Mouse (Mus musculus): ENCODE results near the gene Zfp467. TPM values are rescaled to one million over a fixed set of nuclear protein-coding genes. Genes with fewer than 3 reads are reported as not detected.

Gene Zfp467
- total RNA-seq, 2 experiments from 2014 or later: 1.1 to 1.6 TPM

DNA sequence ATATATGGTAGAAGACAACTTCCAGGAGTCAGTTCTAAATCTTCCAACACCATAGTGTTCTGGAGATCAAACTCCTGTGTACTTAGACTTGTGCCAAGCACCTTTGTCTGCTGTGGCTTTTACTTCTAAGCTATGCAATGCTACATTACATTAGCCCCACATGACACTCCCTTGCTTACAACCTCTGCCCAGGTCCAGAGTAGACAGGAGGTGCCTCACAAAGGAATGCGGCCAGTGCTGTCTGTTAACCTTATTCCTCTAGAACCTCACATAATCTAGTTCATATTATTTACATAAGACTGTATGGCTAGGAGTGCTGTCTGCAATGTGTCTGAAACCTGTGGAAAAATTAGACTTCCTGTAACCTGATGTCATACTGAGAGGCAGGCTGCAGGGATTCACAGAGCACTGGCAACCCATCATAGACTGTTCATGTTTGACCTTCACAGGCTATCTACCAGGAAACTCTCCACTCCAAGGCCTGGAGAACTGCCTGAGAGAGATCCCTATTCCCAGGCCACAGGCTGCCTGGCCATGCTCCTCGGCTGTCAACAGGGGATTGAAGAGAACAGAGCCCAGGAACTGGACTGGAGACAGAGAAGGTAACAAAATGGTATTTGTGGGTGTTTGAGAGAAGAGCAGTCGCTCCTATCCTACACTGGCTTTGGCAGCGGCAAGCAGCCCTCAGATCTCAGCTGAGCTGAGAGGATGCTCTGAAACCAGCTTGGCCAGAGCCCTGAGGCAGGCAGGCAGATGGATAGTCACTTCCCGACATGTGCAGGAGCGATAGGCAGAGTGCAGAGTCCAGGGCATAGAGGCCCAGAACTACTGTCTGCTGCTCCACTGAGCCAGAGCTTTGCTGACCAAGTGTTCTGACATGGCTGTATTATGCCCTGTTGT, 34.2 kb downstream of the Zfp467 start:
- no peak for ATAC-seq (replicated peaks; ENCODE audit: poor library complexity)

- no peak for ATAC-seq (replicated peaks; ENCODE audit: poor library complexity)
Observed at GRCm38 (mm10) chr6:48410551-48410950, 35.1 kb downstream of the Zfp467 start.

DNA sequence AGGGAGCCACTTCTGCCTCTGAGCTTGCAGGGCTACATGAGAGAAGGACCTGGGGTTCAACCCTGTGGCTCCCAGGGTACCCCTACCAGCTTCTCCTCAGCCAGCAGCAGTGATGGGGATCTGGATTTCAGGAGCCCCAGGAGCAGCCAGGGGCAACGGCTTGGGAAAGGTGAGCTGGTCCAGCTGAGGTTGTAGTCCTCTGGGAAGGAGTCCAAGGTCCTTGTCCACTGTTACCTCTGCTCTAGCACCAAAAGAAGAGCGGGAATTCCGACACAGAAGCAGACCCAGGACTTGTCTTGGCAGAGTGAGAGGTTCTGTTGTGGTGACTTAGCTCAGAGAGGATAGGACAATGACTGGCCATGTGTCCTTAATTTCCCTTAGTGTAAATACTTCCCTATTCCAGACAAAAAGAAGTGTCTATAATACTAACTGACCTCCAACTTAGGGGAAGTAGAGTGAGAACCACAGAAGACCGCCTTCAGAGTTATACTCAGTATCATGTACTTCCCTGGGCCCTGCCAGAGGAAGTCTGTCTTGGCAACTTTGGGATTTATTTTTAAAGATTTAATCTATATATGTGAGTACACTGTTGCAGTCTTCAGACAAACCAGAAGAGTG, 35.8 kb downstream of the Zfp467 start:
- ATAC-seq (replicated peaks; ENCODE audit: poor library complexity): peak; percentile 81

DNA sequence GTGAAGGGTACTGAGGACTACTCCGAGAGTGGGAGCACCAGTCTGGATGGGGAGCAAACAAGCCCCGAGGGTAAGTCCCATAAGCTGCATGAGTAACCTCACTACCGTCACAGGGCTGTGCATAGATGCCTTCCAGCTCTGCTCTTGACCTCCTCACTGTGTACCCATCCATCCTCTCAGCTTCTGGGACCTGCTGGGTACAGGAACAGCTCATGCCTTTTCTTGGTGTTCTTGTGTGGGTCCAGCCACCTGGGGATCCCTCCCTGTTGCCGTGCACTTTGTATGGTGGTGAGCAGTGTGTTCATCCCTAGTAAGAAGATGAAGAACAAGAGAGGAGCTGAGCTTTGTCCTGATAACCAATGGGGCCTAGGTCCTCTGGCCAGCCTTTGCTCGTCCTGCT, 41.6 kb downstream of the Zfp467 start:
- ATAC-seq (replicated peaks; ENCODE audit: poor library complexity): no peak

- no peak for ATAC-seq (replicated peaks; ENCODE audit: poor library complexity)
Observed at GRCm38 (mm10) chr6:48399906-48400305, 45.7 kb downstream of the Zfp467 start.

GRCm38 (mm10) chr6:48397336-48397735, 48.3 kb downstream of the Zfp467 start:
- ATAC-seq (replicated peaks; ENCODE audit: poor library complexity): peak; percentile 71

GRCm38 (mm10) chr6:48396686-48397085, 48.9 kb downstream of the Zfp467 start:
- ATAC-seq (replicated peaks; ENCODE audit: poor library complexity): no peak

GRCm38 (mm10) chr6:48396008-48396595, 49.5 kb downstream of the Zfp467 start:
- ATAC-seq (replicated peaks; ENCODE audit: poor library complexity): no peak

DNA sequence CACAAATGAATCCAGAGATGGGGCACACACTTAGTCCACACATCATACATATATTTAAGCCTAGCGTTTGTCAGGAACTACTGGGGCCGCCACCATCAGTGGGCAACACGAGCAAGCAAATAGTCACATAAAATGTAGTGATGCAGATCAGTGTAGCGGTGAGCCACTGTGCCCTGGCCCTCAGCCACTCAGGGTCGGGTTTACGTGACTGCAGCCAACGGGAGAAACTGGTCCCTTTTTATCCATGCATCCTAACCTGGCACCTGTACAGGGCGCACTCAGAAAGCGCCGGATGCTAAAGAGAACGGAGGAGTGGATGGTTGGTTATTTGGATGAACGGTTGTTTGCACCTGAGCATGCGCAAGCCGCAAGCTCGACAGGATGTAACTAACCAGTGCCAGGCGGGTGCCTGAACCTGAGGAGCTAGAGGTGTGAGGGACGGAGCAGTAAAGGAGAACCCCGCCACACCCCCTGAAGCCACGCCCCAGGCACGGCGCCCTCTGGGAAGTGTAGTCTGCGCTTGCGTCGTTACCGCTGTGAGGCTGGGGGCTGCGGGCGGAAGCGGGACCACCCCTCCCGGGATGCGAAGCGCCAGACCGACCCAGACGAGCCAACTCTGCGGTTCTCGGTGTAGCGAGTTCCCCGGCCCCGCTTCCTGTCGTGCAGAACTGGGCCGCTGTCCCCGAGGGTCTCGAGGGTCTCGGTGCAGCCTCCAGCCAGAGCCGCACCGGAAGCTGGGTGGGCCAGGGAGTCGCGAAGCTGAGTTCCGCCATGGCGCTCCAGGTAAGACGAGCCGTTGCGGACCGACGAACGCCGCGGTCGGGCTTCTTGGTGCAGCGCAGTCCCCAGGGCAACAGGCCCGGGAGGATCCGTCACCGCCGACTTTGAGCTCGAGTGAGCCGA, 50.3 kb downstream of the Zfp467 start, which contains the start of gene Krba1:
Krba1 (plus strand) TSS at position 482 of the 903 bp plus-strand sequence.
- ATAC-seq (replicated peaks; ENCODE audit: poor library complexity): peak; percentile 87

- no peak for ATAC-seq (replicated peaks; ENCODE audit: poor library complexity)
Observed at GRCm38 (mm10) chr6:48393811-48394210, 51.8 kb downstream of the Zfp467 start.

- no peak for ATAC-seq (replicated peaks; ENCODE audit: poor library complexity)
Observed at GRCm38 (mm10) chr6:48388221-48388620, 57.4 kb downstream of the Zfp467 start.

Other genes with a start within 250 kb of the Zfp467 start
- 0.98 and 2.5 TPM in 2 replicates for gene Krba1, start 50.2 kb downstream of the Zfp467 start, total RNA-seq (2015)
- 2.0 and 3.1 TPM in 2 replicates for gene Krba1, start 50.2 kb downstream of the Zfp467 start, total RNA-seq (2017)
- gene Sspo, start 2.4 kb upstream of the Zfp467 start, total RNA-seq (2015): not detected in 2 replicates
- not detected in 2 replicates for gene Sspo, start 2.4 kb upstream of the Zfp467 start, total RNA-seq (2017)
- gene Atp6v0e2, start 91.8 kb upstream of the Zfp467 start, total RNA-seq (2015): not detected in 2 replicates
- not detected in 2 replicates for gene Atp6v0e2, start 91.8 kb upstream of the Zfp467 start, total RNA-seq (2017)
- 8.0 and 11.6 TPM in 2 replicates for gene Lrrc61, start 109.0 kb upstream of the Zfp467 start, total RNA-seq (2015)
- gene Lrrc61, start 109.0 kb upstream of the Zfp467 start, total RNA-seq (2017): 4.9 and 6.3 TPM in 2 replicates
- gene Rarres2, start 127.0 kb upstream of the Zfp467 start, total RNA-seq (2015): not detected in 2 replicates
- not detected in 2 replicates for gene Rarres2, start 127.0 kb upstream of the Zfp467 start, total RNA-seq (2017)
- not detected in 2 replicates for gene Gm45021, start 143.8 kb upstream of the Zfp467 start, total RNA-seq (2015)
- gene Gm45021, start 143.8 kb upstream of the Zfp467 start, total RNA-seq (2017): not detected in 2 replicates
- gene Repin1, start 148.1 kb upstream of the Zfp467 start, total RNA-seq (2015): 7.7 and 11.2 TPM in 2 replicates
- gene Repin1, start 148.1 kb upstream of the Zfp467 start, total RNA-seq (2017): 10.0 and 16.6 TPM in 2 replicates
- not detected in 2 replicates for gene Gm44965, start 148.1 kb upstream of the Zfp467 start, total RNA-seq (2015)
- not detected in 2 replicates for gene Gm44965, start 148.1 kb upstream of the Zfp467 start, total RNA-seq (2017)
- gene Zfp775, start 156.2 kb upstream of the Zfp467 start, total RNA-seq (2015): 0.78 and 0.96 TPM in 2 replicates
- 1.00 and 2.0 TPM in 2 replicates for gene Zfp775, start 156.2 kb upstream of the Zfp467 start, total RNA-seq (2017)
- gene AI854703, start 180.9 kb upstream of the Zfp467 start, total RNA-seq (2015): 0.07 and 0.64 TPM in 2 replicates
- gene AI854703, start 180.9 kb upstream of the Zfp467 start, total RNA-seq (2017): 0.08 and 0.61 TPM in 2 replicates
- gene Gimap8, start 201.4 kb upstream of the Zfp467 start, total RNA-seq (2015): 0.27 and 1.1 TPM in 2 replicates
- gene Gimap8, start 201.4 kb upstream of the Zfp467 start, total RNA-seq (2017): 0.50 and 2.0 TPM in 2 replicates
- gene Gimap9, start 230.3 kb upstream of the Zfp467 start, total RNA-seq (2015): 10.7 and 14.5 TPM in 2 replicates
- gene Gimap9, start 230.3 kb upstream of the Zfp467 start, total RNA-seq (2017): 17.2 and 29.9 TPM in 2 replicates
- gene Gimap4, start 238.7 kb upstream of the Zfp467 start, total RNA-seq (2015): 0.39 and 1.7 TPM in 2 replicates
- gene Gimap4, start 238.7 kb upstream of the Zfp467 start, total RNA-seq (2017): 2.9 and 3.1 TPM in 2 replicates